Mouse (Mus musculus) MEL (cell line): ENCODE measurements around the gene Mrpl57.

Source experiments
- CHD1 ChIP-seq: IDR thresholded peaks from 2 replicates; pipeline ENCODE4 v1.6.1; 2012; ENCODE audit warnings: low read depth, mild to moderate bottlenecking, inconsistent platforms, low read length, improper control_type of control experiment
- CTCF ChIP-seq, 3 experiments: IDR thresholded peaks in 2 of 3; conservative IDR thresholded peaks in 1 of 3; 2 replicates each; pipeline ENCODE4 v1.5.1; 2011 to 2012; ENCODE audit warnings: low read length in 3 of 3, low read depth in 2 of 3, mild to moderate bottlenecking in 2 of 3, improper control_type of control experiment in 1 of 3, inconsistent platforms in 1 of 3, mixed read lengths in 1 of 3, moderate library complexity in 1 of 3; ENCODE audit not compliant: control insufficient read depth in 1 of 3, insufficient read depth in 1 of 3, poor library complexity in 1 of 3, severe bottlenecking in 1 of 3
- MAFK ChIP-seq: IDR thresholded peaks from 2 replicates; pipeline ENCODE4 v1.6.1; 2011; ENCODE audit warnings: low read depth, mild to moderate bottlenecking, low read length, improper control_type of control experiment, borderline replicate concordance
- MEF2A ChIP-seq: IDR thresholded peaks from 2 replicates; pipeline ENCODE4 v1.6.1; 2014; ENCODE audit warnings: low read depth, mild to moderate bottlenecking, inconsistent platforms, low read length, improper control_type of control experiment; ENCODE audit not compliant: poor library complexity, insufficient replicate concordance, severe bottlenecking; ENCODE audit errors: extremely low read depth
- POLR2A ChIP-seq, 2 experiments: IDR thresholded peaks; 2 replicates each; pipeline ENCODE4 v1.6.1; 2011 to 2012; ENCODE audit warnings: low read length in 2 of 2, mild to moderate bottlenecking in 2 of 2, control low read depth in 1 of 2, improper control_type of control experiment in 1 of 2, low read depth in 1 of 2, moderate library complexity in 1 of 2; ENCODE audit not compliant: control insufficient read depth in 1 of 2, insufficient read depth in 1 of 2, poor library complexity in 1 of 2
- RCOR1 ChIP-seq: IDR thresholded peaks from 2 replicates; pipeline ENCODE4 v1.6.1; 2012; ENCODE audit warnings: low read depth, mild to moderate bottlenecking, inconsistent platforms, low read length, improper control_type of control experiment
- SIN3A ChIP-seq: IDR thresholded peaks from 2 replicates; pipeline ENCODE4 v1.6.1; 2012; ENCODE audit warnings: low read length, improper control_type of control experiment, inconsistent platforms
- TAL1 ChIP-seq: IDR thresholded peaks from 2 replicates; pipeline ENCODE4 v1.6.1; 2012; ENCODE audit warnings: mild to moderate bottlenecking, inconsistent platforms, low read length, moderate library complexity, mixed read lengths
- TCF12 ChIP-seq: IDR thresholded peaks from 2 replicates; pipeline ENCODE4 v1.6.1; 2014; ENCODE audit warnings: low read depth, mild to moderate bottlenecking, inconsistent platforms, low read length, improper control_type of control experiment, moderate library complexity
- ZNF384 ChIP-seq: IDR thresholded peaks from 2 replicates; pipeline ENCODE4 v1.6.1; 2012; ENCODE audit warnings: low read depth, mild to moderate bottlenecking, inconsistent platforms, low read length, improper control_type of control experiment

DNA sequence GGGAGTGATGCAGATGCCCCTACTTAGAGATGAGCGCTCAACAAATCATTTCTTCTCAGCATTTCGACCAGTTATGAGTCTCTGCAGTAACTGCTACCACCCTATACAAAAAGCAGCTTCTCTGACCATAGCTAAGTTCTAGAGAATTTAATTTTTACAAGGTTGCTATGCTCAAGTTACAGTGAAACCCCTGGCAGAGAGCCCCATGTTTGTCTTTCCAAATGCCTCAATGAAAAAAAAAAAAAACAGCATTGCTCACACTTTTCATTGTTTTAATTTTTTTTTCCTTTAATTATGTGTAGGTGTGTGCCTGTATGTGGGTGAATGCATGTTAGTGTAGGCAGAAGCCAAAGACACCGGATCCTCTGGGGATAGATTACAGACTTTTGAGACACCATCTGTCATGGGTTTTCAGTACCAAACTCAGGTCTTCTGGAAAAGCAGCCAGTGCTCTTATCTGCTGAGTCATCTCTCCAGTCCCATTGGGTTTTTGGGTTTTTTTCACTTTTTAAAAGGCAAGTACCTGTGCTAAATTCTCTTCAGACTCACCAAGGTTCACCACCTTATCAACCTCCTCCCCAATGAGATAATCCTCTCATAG is 40.7 kb downstream of the Mrpl57 start:
- TF ChIP-seq CHD1 (no peak), MEF2A (no peak), CTCF (IDR thresholded peaks at IDR 0.05 in 2 of 3, conservative IDR thresholded peaks at IDR 0.05 in 1 of 3; ENCODE audit: control insufficient read depth in 1 of 3, insufficient read depth in 1 of 3, low read depth in 2 of 3, low read length in 3 of 3, poor library complexity in 1 of 3, severe bottlenecking in 1 of 3) (no peak), ZNF384 (no peak), TAL1 (no peak), MAFK (no peak), SIN3A (no peak), RCOR1 (no peak), POLR2A (IDR thresholded peaks at IDR 0.05; ENCODE audit: control insufficient read depth in 1 of 2, insufficient read depth in 1 of 2, low read depth in 1 of 2, low read length in 2 of 2, poor library complexity in 1 of 2) (no peak), TCF12 (no peak)
